Mouse (Mus musculus): ENCODE results near the gene Pros1.

Gene Pros1

GRCm38 (mm10) chr16:62853611-62854126 is 438 bp upstream of the Pros1 start:
- POLR2A ChIA-PET: interaction anchor here in 2 of 4 experiments (0.6 to 1.5 kb wide), 9 partner anchors 11 to 149 kb away, joined by 3 to 15 read pairs (median 4); partner anchors contain the start of gene Nsun3 (in 1 of the 2)
- CTCF ChIA-PET: interaction anchor here in 2 of 4 experiments (0.6 to 1.6 kb wide), 4 partner anchors 17 to 27 kb away, joined by 3 to 6 read pairs (median 4); no protein-coding TSS in a partner anchor

DNA sequence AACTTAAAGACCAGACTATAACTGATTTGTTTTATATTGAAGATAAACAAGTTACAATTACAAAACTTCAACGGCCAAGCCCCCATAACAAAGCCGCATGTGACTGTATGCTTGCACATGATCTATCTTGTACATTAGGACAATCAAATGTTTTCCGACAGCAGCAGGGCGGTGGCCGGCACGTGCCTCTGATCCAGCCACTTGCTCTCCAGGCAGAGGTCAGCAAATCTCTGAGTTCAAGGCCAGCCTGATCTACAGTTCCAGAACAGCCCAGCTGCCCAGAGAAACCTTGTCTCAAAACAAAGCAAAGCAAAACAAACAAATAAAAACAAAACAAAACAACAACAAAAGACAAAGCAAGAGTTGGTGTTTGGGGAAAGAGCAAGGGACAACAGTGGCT is 1.3 kb downstream of the Pros1 start:
- POLR2A ChIA-PET: interaction anchor here in 2 of 4 experiments (0.6 to 5.2 kb wide), 5 partner anchors 8 to 77 kb away, joined by 3 to 25 read pairs (median 4); partner anchors contain the start of gene Arl13b (in 2 of the 2)
- CTCF ChIA-PET: no interaction called here

DNA sequence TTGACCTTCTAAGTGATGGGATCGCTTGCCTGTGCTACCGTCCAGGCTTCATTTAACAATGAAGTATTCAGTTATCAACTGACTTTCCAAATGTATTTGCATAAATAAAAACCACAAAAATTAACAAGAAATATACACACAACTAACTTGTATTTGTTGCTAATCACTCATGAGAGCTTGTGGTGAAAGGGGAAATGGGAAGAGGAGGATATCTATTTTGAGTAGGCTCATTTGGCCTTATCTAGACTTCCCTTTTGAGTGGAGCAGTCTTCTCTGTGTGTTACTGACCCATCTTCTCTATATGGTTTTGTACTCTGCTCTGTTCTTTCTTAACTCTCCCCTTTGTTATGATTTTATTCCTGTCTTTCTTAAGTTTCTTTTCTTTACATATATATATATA is 2.2 kb downstream of the Pros1 start:
- CTCF ChIA-PET: no interaction called here
- POLR2A ChIA-PET: interaction anchor here in 2 of 4 experiments (0.6 to 5.2 kb wide), 6 partner anchors 9 to 18 kb away, joined by 4 to 25 read pairs (median 4); partner anchors contain the start of gene Arl13b (in 2 of the 2)

DNA sequence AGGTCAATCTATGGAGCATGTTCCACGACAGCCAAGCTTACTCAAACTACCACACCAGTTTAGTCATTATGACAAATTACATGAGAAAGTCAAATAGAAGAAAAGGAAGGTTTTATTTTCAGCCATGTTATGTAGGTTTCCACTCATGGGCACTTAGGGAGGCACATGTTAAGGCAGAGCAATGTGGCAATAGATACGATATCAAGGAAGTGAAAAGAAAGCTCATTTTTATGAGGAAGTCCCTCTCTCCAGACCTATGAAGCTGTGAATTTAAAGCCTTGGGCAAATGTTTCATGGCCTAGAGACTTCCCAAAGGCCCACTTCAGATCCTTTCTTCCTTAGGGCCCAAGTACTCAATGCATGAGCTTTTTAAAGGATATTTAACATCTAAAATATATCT is 3.4 kb downstream of the Pros1 start:
- CTCF ChIA-PET: no interaction called here

GRCm38 (mm10) chr16:62858018-62858417 is 3.9 kb downstream of the Pros1 start:
- ChIA-PET CTCF (interaction anchor here in 1 of 4 experiments (0.5 kb wide), 1 partner anchor 54 kb away, joined by 4 read pairs; no protein-coding TSS in a partner anchor), POLR2A (interaction anchor here in 2 of 4 experiments (1.7 to 5.2 kb wide), 3 partner anchors 11 to 14 kb away, joined by 4 to 25 read pairs (median 8); partner anchors contain the start of gene Arl13b (in 2 of the 2))

More for the DNA sequence above, 3.4 kb downstream of the Pros1 start:
- POLR2A ChIA-PET: interaction anchor here in 2 of 4 experiments (1.4 to 5.2 kb wide), 4 partner anchors 10 to 14 kb away, joined by 4 to 25 read pairs (median 6); partner anchors contain the start of gene Arl13b (in 2 of the 2)

GRCm38 (mm10) chr16:62860140-62860539 is 6.0 kb downstream of the Pros1 start:
- CTCF ChIA-PET: no interaction called here

DNA sequence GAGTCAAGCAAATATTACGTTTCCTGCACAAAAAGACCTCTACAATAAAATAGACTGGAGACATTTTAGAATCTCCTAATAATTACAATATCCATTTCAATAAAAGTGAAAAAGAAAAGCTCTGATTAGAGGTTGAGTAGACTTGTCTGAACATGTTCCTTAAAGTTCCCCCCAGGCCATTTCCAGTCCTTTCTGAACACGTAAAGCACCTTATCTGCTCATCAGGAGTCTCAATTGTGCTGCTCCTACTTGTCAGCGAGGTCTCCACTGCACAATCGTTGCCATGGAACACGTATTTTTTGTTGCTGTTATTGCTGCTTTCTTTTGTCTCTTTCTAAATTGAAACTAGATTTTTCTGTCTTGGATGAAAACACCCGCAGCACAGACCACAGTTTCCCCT is 7.3 kb downstream of the Pros1 start:
- CTCF ChIA-PET: no interaction called here
- POLR2A ChIA-PET: interaction anchor here in 2 of 4 experiments (0.7 to 1.4 kb wide), 5 partner anchors 8 to 60 kb away, joined by 3 to 6 read pairs (median 3); partner anchors contain the start of gene Arl13b (in 2 of the 2)

More at GRCm38 (mm10) chr16:62860140-62860539, 6.0 kb downstream of the Pros1 start:
- POLR2A ChIA-PET: interaction anchor here in 1 of 4 experiments (1.1 kb wide), 1 partner anchor 13 kb away, joined by 3 read pairs; the partner anchor contains the start of gene Arl13b

DNA sequence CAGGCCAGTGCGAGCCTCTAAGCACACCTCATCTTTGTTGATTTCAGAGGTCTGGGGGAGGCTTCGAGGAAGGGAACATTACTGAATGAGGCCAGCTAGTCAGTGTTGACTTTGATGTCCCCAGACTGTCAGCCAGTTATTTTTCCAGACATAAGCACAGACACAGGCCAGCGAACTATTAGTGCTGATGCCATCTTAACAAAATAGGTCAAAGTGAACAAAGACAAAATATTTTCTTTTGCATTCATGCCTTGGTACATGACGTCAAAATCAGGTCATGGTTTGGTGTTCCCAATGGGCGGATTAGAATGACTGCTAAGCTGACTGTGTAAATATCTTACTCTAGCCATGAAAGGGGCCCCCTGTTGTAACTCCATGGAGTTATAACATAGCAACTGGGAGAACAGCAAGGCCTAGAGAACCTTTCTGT is 18.6 kb downstream of the Pros1 start:
- ChIA-PET CTCF (interaction anchor here in 1 of 4 experiments (0.7 kb wide), 1 partner anchor 41 kb away, joined by 3 read pairs; no protein-coding TSS in a partner anchor), POLR2A (interaction anchor here in 1 of 4 experiments (1.2 to 1.4 kb wide), 3 partner anchors 11 to 18 kb away, joined by 3 to 5 read pairs (median 3); partner anchors contain the start of gene Pros1)

DNA sequence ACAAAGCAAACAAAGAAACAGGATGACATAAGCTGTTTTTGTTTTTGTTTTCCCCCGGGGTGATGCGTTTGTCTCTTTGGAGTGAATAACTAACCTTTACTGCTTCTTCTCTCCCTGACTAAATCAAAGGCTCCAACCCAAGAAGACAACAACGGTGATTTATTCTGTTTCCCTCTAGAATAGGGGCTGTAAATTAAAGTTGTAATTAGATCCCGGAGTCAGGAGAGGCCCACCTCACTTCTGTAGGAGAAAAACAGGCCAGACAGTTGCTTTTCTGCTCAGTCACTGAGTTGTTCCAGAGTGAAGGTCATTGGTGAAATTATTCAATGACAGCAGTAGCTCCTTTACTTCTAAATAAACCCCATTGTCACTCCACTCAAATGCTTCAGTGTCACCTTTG is 19.1 kb downstream of the Pros1 start:
- ChIA-PET POLR2A (interaction anchor here in 1 of 4 experiments (1.2 to 1.4 kb wide), 2 partner anchors 12 to 19 kb away, joined by 3 to 5 read pairs; partner anchors contain the start of gene Pros1), CTCF (interaction anchor here in 1 of 4 experiments (0.7 kb wide), 1 partner anchor 41 kb away, joined by 3 read pairs; no protein-coding TSS in a partner anchor)

DNA sequence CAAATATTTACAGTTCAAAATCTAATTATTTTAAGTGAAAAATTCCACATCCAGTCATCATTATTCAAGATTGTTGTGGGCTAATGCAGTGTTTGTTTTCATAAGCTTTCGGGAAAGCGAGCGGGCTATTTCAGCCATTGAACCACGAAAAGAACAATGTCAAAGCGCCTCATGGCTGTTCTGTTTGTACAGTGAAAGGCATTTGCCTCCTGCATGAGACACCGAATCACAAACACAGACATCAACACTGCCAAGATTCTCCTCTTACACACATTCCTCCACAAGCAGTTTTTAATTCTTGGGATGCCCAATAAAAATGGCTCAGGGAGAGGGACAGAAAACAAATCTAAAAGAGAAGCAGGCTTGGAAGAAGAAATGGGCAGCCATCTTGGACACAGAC is 20.0 kb downstream of the Pros1 start:
- ChIA-PET CTCF (no interaction called here), POLR2A (interaction anchor here in 1 of 4 experiments (1.3 kb wide), 1 partner anchor 27 kb away, joined by 4 read pairs; the partner anchor contains the start of gene Arl13b)

DNA sequence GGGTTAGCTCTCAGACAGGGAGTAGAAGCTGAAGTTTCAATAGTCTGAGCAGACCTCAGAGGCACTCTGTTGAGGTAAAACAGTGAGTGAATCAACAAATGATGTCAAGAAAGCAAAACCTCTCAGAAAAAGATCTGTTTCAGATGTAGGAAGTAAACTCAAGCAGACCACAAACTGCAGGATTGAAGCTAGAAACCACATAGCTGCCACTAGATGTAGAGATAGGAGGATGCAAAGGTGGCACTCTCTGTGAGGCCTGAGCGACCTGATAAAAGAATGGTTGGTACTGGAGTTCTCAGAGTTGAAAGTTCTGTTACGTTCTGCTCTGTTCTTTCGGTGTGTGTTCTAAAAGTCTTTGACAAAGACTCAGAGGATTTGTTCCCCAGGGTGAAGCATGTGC is 41.7 kb downstream of the Pros1 start:
- POLR2A ChIA-PET: interaction anchor here in 2 of 4 experiments (0.7 to 1.0 kb wide), 2 partner anchors 17 to 35 kb away, joined by 3 read pairs; no protein-coding TSS in a partner anchor
- CTCF ChIA-PET: no interaction called here

DNA sequence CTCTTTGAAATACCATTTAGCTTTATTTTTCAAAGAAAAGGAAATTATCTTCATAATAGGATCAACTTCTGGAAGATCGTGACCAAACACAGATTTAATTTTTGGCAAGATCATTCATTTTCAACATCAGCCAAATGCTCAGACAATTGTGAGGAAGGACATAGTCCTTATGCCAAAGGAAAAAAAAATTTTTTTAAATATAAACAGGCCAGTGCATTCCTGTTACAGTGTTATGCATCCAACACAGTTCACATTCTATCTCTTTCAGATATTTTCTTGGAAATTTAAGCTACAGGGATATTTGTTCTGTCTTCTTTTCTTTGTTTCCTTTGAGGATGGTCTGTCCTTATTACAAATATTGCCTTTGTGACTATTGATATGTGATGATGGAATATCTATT is 57.3 kb downstream of the Pros1 start:
- ChIA-PET CTCF (interaction anchor here in 1 of 4 experiments (0.7 kb wide), 1 partner anchor 53 kb away, joined by 4 read pairs; no protein-coding TSS in a partner anchor), POLR2A (no interaction called here)

GRCm38 (mm10) chr16:62912246-62912645 is 58.1 kb downstream of the Pros1 start:
- ChIA-PET POLR2A (interaction anchor here in 2 of 4 experiments (0.8 to 1.0 kb wide), 3 partner anchors 10 to 17 kb away, joined by 3 read pairs; no protein-coding TSS in a partner anchor), CTCF (interaction anchor here in 2 of 4 experiments (0.6 to 0.7 kb wide), 2 partner anchors 16 to 54 kb away, joined by 4 to 5 read pairs; no protein-coding TSS in a partner anchor)

DNA sequence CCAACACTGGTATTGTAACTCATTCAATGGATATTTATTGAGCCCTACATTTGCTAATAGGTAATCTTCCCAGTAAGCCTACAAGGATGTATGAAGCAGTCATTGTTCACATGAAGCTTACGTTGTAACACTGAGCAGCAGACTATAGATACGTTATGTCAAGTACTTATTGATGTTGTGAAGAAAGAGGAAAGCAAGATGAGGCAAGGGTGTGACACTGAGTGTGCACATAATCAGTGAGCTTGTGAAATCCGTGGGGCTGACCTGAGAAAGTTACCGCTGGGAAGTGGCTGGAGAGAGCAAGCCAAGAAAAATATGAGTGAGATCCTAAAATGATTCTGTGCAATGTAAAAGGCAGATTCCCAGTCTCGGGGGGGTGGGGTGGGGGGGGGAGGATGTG is 61.4 kb downstream of the Pros1 start:
- POLR2A ChIA-PET: no interaction called here

DNA sequence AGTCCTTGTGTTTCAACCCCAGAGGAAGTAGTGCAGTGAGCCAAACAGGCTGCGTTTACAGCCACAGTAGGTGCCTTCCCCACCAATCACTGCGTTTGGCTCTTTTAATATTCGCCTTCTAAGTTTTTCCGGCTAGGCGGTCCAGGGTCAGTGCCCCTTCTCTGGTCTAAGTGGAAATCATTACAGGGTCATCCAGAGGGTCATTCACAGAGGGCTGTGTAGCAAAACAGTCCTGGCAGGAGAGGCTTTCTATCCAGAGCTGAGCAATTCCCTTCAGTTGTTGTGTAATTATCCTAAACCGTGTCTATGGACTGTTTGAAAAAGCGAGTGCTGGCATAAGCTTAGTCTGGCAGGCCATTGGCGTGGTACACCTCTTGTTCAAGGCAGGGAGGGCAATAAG is 68.1 kb downstream of the Pros1 start:
- ChIA-PET CTCF (no interaction called here), POLR2A (interaction anchor here in 2 of 4 experiments (1.1 to 1.6 kb wide), 2 partner anchors 10 to 15 kb away, joined by 3 to 4 read pairs; no protein-coding TSS in a partner anchor)

More for the DNA sequence above, 61.4 kb downstream of the Pros1 start:
- CTCF ChIA-PET: no interaction called here

- POLR2A ChIA-PET: interaction anchor here in 1 of 4 experiments (1.1 kb wide), 1 partner anchor 36 kb away, joined by 3 read pairs; no protein-coding TSS in a partner anchor
- CTCF ChIA-PET: no interaction called here
These were observed 77.2 kb downstream of the Pros1 start for GRCm38 (mm10) chr16:62931341-62931740.

DNA sequence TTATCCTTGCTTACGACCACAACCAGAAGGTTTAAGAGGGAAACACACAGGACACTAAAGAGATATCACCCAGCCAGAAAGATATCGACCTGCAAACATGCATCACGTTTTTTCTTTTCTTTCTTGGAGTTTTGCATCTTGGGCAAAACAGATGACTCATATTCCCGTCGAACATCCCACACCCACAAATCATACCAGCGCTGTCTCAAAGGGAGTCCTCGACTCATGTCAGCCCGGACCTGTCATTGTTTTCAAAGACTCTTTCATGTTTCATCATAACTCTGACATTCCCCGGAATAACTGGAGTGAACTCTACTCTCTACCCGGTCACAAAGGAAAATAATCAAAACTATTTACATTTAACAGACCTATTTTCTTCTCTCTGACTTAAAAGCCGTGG is 82.2 kb downstream of the Pros1 start:
- ChIA-PET POLR2A (no interaction called here), CTCF (no interaction called here)

- ChIA-PET CTCF (no interaction called here), POLR2A (interaction anchor here in 1 of 4 experiments (0.5 kb wide), 1 partner anchor 1826 kb away, joined by 3 read pairs; no protein-coding TSS in a partner anchor)
These were observed 86.4 kb downstream of the Pros1 start for GRCm38 (mm10) chr16:62940388-62941003.

DNA sequence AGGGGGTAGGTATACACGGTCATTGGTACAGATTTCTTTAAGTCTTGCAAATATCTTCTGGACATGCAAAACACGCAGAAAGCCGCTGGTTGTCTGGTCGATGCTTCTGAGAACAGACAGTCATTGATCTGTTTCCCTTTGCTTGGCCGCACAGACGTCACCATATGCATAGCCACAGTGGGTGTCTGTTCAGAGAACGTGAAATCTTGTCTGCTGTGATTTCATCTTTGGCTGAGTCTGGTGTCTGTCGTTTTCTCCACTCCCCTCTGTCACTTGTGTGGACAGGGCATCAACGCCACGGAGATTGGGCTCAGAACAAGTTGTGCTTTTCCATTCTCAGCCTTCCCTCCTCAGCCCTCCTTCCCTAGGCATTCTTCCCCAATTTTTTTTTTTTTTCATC is 87.7 kb downstream of the Pros1 start:
- POLR2A ChIA-PET: no interaction called here
- CTCF ChIA-PET: no interaction called here

All from embryonic stem cell, embryonic (primary cell).